Mouse (Mus musculus): ENCODE data around the gene Lmtk2.

The Lmtk2 gene

GRCm38 (mm10) chr5:144169275-144169975, 69.2 kb downstream of the Lmtk2 start:
- intact Hi-C loops (cut with DNase I): no loop called here

DNA sequence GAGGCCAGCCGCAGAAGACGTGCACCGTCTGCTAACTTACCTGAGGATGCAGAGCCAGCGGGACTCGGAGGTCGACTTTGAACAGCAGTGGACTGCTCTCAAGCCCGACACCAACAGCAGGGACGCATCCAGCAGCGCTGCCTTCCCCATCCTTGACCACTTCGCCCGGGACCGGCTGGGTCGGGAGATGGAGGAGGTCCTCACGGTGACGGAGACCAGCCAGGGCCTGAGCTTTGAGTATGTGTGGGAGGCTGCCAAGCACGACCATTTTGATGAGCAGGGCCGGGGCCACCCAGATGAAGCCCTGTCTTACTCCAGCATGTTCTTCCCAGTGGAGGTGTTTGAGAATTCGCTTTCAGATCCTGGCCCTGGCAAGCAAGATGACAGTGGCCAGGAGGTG, 73.4 kb downstream of the Lmtk2 start:
- intact Hi-C loops (cut with DNase I): no loop called here

DNA sequence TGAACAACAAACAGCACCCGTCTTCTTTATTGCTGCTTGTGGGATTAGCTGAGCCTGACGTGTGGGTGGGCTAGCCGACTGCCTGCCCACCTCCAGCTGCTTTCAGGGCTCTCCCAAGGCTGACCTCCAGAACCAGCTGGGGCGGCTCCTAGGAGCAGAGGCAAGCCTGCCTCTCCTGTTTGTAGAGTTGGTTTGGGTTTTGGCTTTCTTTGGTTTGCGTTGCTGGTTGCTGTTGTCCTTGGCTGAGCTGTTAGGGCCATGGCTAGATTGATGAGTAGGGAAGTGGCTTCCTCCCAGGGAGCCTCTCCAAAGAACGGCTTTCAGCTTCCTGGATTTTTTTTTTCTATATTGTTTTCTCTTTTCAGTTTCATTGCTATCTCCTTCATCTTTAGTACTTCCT, 78.0 kb downstream of the Lmtk2 start:
- intact Hi-C loops (cut with DNase I): no loop called here

GRCm38 (mm10) chr5:144181249-144181648, 81.0 kb downstream of the Lmtk2 start:
- intact Hi-C loops (cut with DNase I): no loop called here

GRCm38 (mm10) chr5:144182542-144183247, 82.5 kb downstream of the Lmtk2 start:
- intact Hi-C loops (cut with DNase I): no loop called here

- intact Hi-C loops (cut with DNase I): no loop called here
Measured at GRCm38 (mm10) chr5:144183248-144183559, 83.0 kb downstream of the Lmtk2 start.

- intact Hi-C loops (cut with DNase I): no loop called here
Measured at GRCm38 (mm10) chr5:144183647-144184335, 83.6 kb downstream of the Lmtk2 start.

DNA sequence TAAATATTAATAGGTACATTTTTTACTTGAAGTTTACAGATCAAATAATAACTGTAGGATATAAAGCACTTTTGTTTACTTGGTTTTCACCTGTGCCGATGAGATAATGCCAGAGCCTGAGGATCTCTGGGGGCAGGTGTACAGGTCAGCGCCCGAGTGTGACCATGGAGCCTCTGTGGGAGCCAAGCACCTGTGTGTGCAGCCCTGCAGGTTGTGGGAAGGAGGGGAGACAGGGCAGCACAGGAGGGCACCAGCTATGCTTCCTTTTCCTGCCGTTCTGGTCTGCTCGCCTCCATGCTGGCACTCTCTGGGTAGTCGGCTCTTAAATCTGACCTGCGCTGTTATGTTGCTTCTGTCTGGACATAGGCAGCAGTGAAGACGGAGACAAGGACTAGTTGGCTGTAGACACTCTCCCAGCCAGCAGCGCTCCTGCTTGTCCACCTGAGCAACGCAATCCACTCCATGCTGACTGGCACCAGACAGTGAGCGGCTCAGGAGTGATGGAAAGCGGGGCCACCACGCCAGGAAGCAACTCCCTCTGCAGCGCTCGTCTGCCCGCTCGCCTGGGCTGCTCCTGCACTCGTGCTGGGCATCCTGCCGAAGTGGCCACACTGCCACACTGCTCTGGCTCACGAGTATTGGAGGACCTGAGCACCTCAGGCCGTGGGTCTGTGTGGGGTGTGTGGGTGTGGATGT, 84.3 kb downstream of the Lmtk2 start:
- intact Hi-C loops (cut with DNase I): no loop called here

DNA sequence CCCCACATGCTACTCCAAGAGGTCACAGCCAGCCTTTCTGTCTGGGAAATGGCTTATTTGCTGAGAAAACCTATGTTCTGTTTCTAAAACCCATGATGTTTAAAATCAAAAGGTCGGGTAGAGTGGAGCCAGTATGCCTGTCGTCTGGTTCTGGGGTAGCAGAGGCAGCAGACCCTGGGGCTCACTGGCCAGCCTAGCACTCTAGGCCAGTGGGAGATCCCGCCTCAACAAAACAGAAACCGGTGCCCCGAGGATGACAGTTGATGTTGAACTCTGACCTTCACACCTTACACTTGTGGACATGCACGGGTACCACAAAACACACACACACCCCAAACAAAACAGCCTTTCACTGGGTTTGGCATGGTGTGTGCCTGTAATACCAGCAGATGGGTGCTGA, 88.2 kb downstream of the Lmtk2 start:
- intact Hi-C loops (cut with DNase I): no loop called here

DNA sequence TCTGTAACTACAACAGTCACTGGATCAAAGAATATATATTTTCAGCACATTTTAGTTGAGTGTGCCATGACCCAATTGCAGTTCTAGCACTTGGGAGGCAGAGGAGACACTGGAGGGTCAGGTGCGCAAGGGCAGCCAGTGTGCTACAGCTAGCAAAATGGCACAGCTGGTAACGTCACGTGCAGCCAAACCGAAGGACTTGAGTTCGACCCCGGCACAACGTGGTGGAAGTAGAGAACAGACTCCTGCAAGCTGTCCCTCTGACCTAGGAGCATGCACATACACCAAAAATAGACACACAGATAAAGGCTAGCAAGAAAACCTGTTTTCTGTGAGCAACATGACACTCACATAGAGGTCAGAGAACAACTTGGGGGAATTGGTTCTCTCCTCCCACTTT, 89.1 kb downstream of the Lmtk2 start:
- intact Hi-C loops (cut with DNase I): no loop called here

DNA sequence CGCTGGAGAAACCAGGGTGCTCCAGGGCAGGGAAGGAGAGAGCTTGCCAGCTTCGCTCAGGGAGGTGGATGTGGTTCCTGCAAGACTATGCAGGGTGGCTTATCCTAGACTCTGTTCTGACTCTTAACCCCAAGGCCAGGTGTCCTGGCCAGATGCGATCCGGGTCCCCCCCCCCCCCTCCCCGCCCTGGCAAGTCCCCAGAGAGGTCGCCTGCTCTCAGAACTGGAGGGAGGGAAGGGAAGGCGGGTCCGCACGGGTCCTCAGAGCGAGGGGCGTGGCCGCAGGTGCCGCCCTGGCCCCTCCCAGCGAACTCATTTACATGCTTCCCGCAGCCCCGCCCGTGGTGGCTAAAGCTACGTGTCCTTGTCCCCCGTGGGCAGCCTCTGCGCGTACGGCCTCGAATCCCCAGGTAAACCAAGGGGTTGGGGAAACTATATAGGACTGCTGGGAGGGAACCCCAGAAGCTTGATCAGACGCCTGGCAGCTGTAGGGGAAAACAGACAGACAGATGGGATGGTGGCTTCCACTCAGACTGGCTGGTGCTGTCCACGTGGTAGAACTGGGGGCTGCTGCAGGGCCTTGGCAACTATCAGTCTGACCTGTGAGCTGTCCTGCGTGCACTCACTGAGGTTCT, 89.8 kb downstream of the Lmtk2 start, which contains the start of gene Bhlha15:
Gene Bhlha15, plus strand, starts transcription at position 337 of the 634 bp plus-strand sequence.
- intact Hi-C loops (cut with DNase I): no loop called here

GRCm38 (mm10) chr5:144191026-144191425, 90.8 kb downstream of the Lmtk2 start:
- intact Hi-C loops (cut with DNase I): no loop called here

DNA sequence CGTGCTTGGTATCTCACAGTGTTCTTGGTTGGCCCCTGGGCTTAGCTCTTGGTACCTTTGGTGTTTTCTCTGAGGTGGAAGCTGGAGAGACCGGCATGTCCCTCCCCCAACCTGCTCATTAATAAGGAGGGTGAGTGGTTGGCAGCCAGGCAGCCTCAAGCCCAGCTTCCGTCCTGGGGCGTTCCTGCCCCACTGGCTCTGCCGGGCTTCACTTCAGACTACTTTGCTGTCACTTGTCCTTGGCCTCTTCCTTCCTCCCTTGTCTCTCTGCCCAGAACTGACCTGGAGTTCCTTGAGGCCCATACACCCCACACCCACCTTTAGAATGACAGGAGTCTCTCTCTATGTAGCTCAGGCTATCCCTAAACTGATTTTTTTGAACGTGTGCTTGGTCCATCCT, 92.4 kb downstream of the Lmtk2 start:
- intact Hi-C loops (cut with DNase I): no loop called here

DNA sequence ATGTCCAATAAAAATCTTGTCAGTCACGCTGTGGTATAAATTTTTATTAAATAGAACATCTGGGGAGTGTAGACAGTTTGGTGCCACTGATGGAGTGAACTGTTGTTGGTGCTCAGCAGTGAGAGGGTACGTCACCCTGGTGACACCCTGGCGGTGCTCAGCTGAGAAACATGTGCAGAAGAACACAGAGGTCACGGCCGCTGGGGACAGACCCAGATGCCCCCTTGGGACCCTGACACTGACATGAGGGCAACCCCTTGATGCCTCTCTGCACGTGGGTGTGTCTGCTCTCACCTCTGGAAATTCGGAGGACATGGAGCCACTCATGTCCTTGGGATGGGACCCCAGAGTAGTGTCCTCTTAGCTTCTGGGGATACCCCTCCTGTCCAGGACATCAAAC, 94.2 kb downstream of the Lmtk2 start:
- intact Hi-C loops (cut with DNase I): no loop called here

DNA sequence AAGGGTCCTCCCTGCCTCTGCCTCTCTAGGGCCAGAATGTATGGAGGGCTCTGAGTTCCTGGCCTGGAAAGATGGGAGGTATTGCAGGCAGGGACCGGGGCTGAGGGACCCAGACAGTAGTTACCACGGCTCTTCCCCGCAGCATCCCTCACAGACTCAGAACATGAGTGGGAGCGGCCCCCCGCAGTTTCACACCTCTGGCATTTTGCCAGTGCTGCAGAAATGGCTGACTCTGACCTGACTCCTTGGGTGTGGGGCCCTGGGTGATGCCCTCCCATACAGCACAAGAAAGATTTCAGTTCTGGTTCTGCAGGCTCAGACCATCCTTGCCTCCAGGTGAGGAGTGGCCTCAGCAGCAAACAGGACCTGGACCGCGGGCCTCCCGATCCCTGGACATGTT, 95.3 kb downstream of the Lmtk2 start:
- intact Hi-C loops (cut with DNase I): no loop called here

DNA sequence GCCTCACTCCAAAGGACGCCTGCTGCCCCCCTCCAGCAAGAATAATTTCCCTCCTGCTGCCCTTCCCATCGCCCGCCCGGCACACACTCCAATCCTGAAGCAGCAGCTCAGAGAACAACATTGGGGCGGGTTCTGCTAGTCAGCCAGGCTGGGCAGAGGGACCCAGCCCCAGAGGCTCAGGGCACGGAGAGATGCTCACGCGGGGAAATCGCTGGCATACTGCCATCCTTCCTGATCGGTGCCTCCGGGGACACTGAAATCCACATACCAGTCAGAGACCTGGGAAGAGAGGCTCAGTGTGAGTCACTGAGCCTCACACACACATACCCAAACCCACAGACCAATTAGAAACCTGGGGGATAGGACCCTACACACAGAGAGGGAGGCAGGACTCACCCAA, 100.4 kb downstream of the Lmtk2 start:
- intact Hi-C loops (cut with DNase I): no loop called here

DNA sequence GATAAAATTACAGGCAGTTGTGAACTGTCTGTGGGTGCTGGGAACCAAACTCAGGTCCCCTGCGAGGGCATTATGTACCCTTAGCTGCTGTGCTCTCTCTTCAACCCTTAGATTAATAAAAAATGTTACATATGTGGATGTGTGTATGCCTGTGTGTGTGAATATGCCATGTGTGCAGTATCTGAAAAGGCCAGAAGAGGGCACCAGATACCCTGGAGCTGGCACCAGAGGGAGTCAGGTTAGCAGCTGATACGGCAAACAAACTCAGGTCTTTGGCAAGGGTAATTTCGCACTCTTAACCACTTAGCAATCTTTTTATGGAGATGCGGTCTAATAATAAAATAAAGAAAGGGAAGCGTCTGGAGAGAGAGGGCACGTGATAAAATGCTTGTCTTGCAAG, 102.2 kb downstream of the Lmtk2 start:
- intact Hi-C loops (cut with DNase I): no loop called here

GRCm38 (mm10) chr5:144203398-144203959, 103.2 kb downstream of the Lmtk2 start:
- intact Hi-C loops (cut with DNase I): no loop called here

GRCm38 (mm10) chr5:144204303-144204702, 104.1 kb downstream of the Lmtk2 start:
- intact Hi-C loops (cut with DNase I): no loop called here

DNA sequence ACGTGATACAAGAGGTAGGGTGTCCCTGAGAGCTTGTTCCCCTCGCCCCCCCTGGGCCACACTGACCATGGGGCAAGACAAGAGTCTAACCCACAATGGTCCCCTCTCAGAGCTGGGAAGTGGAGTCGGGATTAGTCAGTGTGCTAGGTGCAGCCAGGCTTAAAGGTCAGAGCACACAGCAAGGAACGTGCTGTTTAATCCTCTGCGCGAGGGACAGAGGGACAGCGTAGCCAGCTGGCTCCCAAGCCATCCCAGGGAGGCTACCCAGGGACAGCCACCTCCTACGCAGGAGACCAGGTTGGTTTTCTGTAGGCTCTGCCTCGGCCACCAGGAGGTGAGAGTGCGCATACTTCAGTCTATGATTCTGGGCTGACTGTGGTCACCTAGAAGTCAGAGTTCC, 104.7 kb downstream of the Lmtk2 start:
- intact Hi-C loops (cut with DNase I): no loop called here

DNA sequence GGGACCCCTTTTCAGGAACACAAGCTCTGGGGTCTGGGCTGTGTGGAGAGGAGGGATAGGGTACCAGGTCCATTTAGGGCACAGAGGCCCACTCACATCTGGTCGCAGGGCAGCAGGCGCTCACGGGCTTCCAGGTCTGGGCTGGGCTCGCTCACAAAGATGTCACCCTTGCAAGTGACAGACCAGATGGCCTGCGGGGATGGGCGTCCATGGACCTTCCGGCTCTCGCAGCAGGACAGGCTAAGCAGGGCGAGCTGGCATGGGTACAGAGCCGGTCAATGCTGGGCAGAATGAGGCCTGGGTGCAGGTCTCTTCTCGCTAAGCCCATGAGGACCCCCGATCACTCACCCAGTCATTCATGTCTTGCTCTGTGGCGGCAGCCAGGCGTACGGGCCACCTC, 105.8 kb downstream of the Lmtk2 start:
- intact Hi-C loops (cut with DNase I): no loop called here
